Mouse (Mus musculus): ENCODE data around the gene Cul9. TPM values are rescaled to one million over a fixed set of nuclear protein-coding genes. Genes with fewer than 3 reads are reported as not detected.
A peak's percentile ranks its signal among the peaks of the same experiment; 100 is the strongest.

Gene Cul9
- polyA plus RNA-seq, 1 experiment: 22.0 TPM

DNA sequence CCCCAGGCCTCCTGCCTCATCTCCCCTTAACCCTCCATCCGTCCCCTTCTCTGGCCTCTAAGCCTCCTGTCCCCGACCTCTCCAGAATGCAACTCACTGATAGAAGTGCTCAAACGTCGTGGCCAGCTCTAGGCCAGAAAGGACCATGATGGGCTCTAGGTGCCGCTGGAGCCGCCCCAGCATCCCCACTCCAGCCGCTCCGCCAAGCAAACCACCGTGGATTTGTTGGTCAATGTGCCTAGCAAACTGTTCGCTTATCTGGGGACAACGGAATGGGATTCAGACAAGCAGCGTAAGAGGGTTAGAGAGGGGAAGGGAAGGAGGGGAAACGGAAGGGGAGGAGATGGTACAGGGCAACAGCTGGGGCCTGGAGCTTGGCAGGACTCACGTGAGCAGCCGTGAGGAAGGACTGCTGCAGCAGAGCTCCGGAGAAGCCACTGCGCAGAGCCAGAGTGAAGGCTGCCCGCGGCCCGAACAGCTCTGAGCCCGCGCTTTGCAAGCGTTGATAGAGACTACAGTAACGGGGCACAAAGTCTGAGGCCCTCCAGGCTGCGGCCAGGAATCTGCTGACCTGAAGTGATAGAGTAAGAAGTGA is 25.7 kb downstream of the Cul9 start:
- H3K36me3 ChIP-seq (ENCODE audit: control insufficient read depth, insufficient read depth, low read length): no peaks in the 10 kb centered on the region
- no peak overlapping the region for H3K27ac ChIP-seq (ENCODE audit: control insufficient read depth, insufficient read depth, low read length)
- no peak for TF ChIP-seq POLR2A (IDR thresholded peaks at IDR 0.05; ENCODE audit: control insufficient read depth, extremely low read depth, insufficient read depth, low read length, poor library complexity)
- no peak for TF ChIP-seq CTCF (IDR thresholded peaks at IDR 0.05; ENCODE audit: borderline replicate concordance, control insufficient read depth, extremely low read depth, insufficient read depth, low read length, poor library complexity)
- H3K4me3 ChIP-seq (ENCODE audit: control insufficient read depth, insufficient read depth, low read length): peak overlapping the region; percentile 39
- peaks cover 10% of the 10 kb centered on the region for H3K4me1 ChIP-seq (replicated peaks; ENCODE audit: control insufficient read depth, insufficient read depth, low read length)
- DNase-seq: peak; percentile 15
- H3K27me3 ChIP-seq (ENCODE audit: control insufficient read depth, insufficient read depth, low read length): no peaks in the 10 kb centered on the region
- 35% methylated on average over 25 of the region's 25 CpGs for WGBS

DNA sequence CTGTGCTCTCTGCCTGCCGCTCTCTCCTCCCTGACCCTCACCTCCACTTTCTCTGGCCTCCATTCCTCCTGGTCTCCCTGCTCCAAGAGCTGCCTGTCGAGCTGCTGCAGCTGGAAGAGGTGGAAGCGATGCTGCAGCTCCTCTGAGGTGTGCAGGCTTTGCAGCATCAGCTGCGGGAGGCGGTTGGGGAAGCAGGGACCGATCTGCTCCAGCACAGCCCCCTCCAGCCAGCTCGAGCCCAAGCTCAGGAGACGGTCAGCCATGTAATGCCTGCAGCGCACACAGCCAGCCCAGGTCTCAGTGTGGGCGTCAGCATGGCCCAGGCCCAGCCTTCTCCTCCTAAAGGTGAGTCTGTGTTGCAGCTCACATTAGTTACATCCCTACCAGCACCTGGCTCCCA is 26.2 kb downstream of the Cul9 start:
- DNase-seq: no peak
- H3K4me3 ChIP-seq (ENCODE audit: control insufficient read depth, insufficient read depth, low read length): peak overlapping the region; percentile 39
- H3K27ac ChIP-seq (ENCODE audit: control insufficient read depth, insufficient read depth, low read length): no peak overlapping the region
- TF ChIP-seq POLR2A (IDR thresholded peaks at IDR 0.05; ENCODE audit: control insufficient read depth, extremely low read depth, insufficient read depth, low read length, poor library complexity) (no peak), CTCF (IDR thresholded peaks at IDR 0.05; ENCODE audit: borderline replicate concordance, control insufficient read depth, extremely low read depth, insufficient read depth, low read length, poor library complexity) (no peak)
- 85% methylated on average over 10 of the region's 10 CpGs for WGBS
- H3K27me3 ChIP-seq (ENCODE audit: control insufficient read depth, insufficient read depth, low read length): no peaks in the 10 kb centered on the region
- H3K4me1 ChIP-seq (replicated peaks; ENCODE audit: control insufficient read depth, insufficient read depth, low read length): peaks cover 10% of the 10 kb centered on the region
- H3K36me3 ChIP-seq (ENCODE audit: control insufficient read depth, insufficient read depth, low read length): no peaks in the 10 kb centered on the region

DNA sequence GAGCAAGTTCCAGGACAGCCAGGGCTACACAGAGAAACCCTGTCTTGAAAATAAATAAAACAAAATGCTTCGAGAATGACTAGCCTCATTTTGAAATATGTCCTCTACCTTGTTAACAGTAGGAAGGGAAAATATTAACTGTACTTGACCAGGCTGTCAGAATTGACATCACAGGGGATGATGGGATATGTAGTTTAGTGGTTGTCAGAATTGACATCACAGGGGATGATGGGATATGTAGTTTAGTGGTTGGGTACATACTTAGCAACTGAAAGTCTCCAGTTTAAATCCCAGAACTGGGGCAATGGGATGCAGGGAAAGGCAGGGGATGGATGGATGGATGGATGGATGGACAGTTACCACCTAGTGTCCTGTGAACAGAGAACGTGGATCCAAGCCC is 32.9 kb downstream of the Cul9 start:
- no peak for DNase-seq
- TF ChIP-seq POLR2A (IDR thresholded peaks at IDR 0.05; ENCODE audit: control insufficient read depth, extremely low read depth, insufficient read depth, low read length, poor library complexity): no peak
- Histone ChIP-seq H3K27me3 (ENCODE audit: control insufficient read depth, insufficient read depth, low read length) (no peaks in the 10 kb centered on the region), H3K4me1 (replicated peaks; ENCODE audit: control insufficient read depth, insufficient read depth, low read length) (no peaks in the 10 kb centered on the region), H3K27ac (ENCODE audit: control insufficient read depth, insufficient read depth, low read length) (no peak overlapping the region), H3K4me3 (ENCODE audit: control insufficient read depth, insufficient read depth, low read length) (no peak overlapping the region), H3K36me3 (ENCODE audit: control insufficient read depth, insufficient read depth, low read length) (no peaks in the 10 kb centered on the region)
- WGBS: 87% methylated on average over 2 of the region's 2 CpGs

DNA sequence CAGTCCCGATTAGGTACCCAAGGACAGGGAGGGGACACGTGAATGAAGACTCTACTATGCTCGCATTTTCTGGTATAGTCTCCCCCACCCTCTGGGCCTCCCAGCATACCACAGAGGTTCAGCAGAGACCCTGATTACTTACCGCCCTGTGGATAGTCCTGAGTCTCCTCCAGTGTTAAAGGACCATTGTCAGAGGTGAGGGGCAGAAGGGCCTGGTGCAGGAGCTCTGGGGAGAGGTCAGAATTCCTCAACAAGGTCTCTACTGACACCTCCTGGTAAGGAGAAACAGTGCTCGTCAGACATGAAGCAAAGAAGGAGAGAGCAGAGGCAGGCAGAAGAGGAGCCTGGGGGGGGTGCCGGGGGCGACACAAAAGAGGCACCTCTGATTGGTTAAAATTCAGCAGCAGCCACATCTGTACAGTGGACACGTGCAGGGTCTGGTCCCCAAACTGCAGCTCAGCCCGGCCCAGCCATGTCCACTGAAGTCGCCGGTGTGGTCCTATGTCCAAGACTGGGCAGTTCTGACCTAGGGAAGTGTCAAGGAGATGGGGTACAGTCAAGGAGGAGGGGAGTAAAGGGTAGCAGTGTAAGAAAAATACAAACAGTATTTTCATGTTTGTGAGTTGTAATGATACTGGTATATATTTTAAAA is 35.0 kb downstream of the Cul9 start:
- Histone ChIP-seq H3K36me3 (ENCODE audit: control insufficient read depth, insufficient read depth, low read length) (no peaks in the 10 kb centered on the region), H3K4me3 (ENCODE audit: control insufficient read depth, insufficient read depth, low read length) (no peak overlapping the region), H3K27ac (ENCODE audit: control insufficient read depth, insufficient read depth, low read length) (no peak overlapping the region), H3K4me1 (replicated peaks; ENCODE audit: control insufficient read depth, insufficient read depth, low read length) (no peaks in the 10 kb centered on the region), H3K27me3 (ENCODE audit: control insufficient read depth, insufficient read depth, low read length) (no peaks in the 10 kb centered on the region)
- no peak for DNase-seq
- WGBS: 89% methylated on average over 11 of the region's 11 CpGs
- TF ChIP-seq CTCF (IDR thresholded peaks at IDR 0.05; ENCODE audit: borderline replicate concordance, control insufficient read depth, extremely low read depth, insufficient read depth, low read length, poor library complexity) (no peak), POLR2A (IDR thresholded peaks at IDR 0.05; ENCODE audit: control insufficient read depth, extremely low read depth, insufficient read depth, low read length, poor library complexity) (no peak)

DNA sequence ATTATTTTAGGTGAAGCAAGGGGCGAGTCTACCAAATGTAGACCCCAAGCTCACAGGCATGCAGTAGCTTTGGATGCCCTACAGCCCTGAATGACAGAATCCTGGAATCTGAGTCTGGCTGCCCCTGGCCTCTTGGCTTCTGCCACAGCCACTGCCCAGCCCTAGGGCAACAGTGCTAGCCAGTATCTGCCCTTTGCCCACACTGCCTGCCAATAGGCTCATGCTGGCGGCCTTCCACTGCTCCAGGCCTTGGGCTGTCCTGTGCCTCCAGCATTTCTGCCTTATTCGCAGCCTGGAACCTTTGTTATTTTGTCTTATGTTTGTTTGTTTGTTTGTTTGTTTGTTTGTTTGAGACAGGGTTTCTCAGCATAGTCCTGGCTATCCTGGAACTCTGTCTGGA is 40.6 kb downstream of the Cul9 start:
- Histone ChIP-seq H3K36me3 (ENCODE audit: control insufficient read depth, insufficient read depth, low read length) (no peaks in the 10 kb centered on the region), H3K27me3 (ENCODE audit: control insufficient read depth, insufficient read depth, low read length) (no peaks in the 10 kb centered on the region), H3K4me3 (ENCODE audit: control insufficient read depth, insufficient read depth, low read length) (no peak overlapping the region), H3K4me1 (replicated peaks; ENCODE audit: control insufficient read depth, insufficient read depth, low read length) (no peaks in the 10 kb centered on the region), H3K27ac (ENCODE audit: control insufficient read depth, insufficient read depth, low read length) (no peak overlapping the region)
- TF ChIP-seq POLR2A (IDR thresholded peaks at IDR 0.05; ENCODE audit: control insufficient read depth, extremely low read depth, insufficient read depth, low read length, poor library complexity) (no peak), CTCF (IDR thresholded peaks at IDR 0.05; ENCODE audit: borderline replicate concordance, control insufficient read depth, extremely low read depth, insufficient read depth, low read length, poor library complexity) (no peak)
- no peak for DNase-seq
- WGBS: 97% methylated on average over 3 of the region's 3 CpGs

DNA sequence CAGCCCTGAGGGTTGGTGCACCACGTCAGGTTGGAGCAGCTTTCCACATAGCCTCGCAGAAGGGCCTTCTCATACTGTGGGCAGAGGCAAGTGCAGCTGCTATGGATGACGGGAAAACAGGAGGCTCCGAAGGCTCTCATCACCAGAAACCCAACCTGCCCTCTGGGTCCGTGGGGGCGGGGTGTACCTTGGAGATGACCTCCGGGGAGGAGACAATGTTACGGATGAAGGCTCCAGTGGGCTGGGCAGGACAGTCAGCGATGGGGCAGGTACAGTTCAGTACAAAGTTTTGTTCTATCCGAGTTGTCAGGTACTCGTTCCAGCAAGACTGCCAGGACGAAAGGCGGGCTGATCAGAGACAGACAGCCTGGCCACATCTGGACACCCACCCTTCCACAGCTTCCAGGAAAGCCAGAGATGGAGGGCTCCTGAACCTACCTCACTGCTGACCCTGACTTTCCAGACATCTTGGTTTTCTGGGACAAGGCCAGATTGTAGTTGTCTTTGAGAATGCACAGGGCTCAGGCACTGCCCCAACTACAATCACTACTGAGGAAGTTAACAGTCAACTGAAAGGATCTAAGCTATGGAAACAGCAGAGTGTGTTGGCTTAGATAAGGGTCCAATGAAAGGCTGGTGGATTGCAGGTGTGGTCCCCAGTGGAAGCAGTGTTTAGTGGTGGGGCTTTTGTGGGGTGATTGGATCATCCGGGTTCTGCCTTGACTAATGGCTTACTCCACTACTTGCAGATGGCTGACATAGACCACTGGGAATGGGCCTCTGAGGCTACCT is 42.1 kb downstream of the Cul9 start:
- no peaks in the 10 kb centered on the region for H3K36me3 ChIP-seq (ENCODE audit: control insufficient read depth, insufficient read depth, low read length)
- 87% methylated on average over 14 of the region's 14 CpGs for WGBS
- no peak overlapping the region for H3K27ac ChIP-seq (ENCODE audit: control insufficient read depth, insufficient read depth, low read length)
- no peak for DNase-seq
- no peaks in the 10 kb centered on the region for H3K27me3 ChIP-seq (ENCODE audit: control insufficient read depth, insufficient read depth, low read length)
- H3K4me1 ChIP-seq (replicated peaks; ENCODE audit: control insufficient read depth, insufficient read depth, low read length): no peaks in the 10 kb centered on the region
- no peak for TF ChIP-seq POLR2A (IDR thresholded peaks at IDR 0.05; ENCODE audit: control insufficient read depth, extremely low read depth, insufficient read depth, low read length, poor library complexity)
- no peak for TF ChIP-seq CTCF (IDR thresholded peaks at IDR 0.05; ENCODE audit: borderline replicate concordance, control insufficient read depth, extremely low read depth, insufficient read depth, low read length, poor library complexity)
- H3K4me3 ChIP-seq (ENCODE audit: control insufficient read depth, insufficient read depth, low read length): no peak overlapping the region

Data from thymus, adult 2 months (tissue).